Mouse (Mus musculus) stomach, postnatal 0 days (tissue): ENCODE data around the gene Pafah1b1.

Experiments used
- CTCF ChIP-seq: IDR thresholded peaks from 2 replicates; pipeline ENCODE4 v1.5.1; 2016; ENCODE audit warnings: antibody characterized with exemption, low read depth, mild to moderate bottlenecking, moderate library complexity
- EP300 ChIP-seq: optimal IDR thresholded peaks from 2 replicates; pipeline ENCODE3; 2016; ENCODE audit warnings: antibody characterized with exemption

DNA sequence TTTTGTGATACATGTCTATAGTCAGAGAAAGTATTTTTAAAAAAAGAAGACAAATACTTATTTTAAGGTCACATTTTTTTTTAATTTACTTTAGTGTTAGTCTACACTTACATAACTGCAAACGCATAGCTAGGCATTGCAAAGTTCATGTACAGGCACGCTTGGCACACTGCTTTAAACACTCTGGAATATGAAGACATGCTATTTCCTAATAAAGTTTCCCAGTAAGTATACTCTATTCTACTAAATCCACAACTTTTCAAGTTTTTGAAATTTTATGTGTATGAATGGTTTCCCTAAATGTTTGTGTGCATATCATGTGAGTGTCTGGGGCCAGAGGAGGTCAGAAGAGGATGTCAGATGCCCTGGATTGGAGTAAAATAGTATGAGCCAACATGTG, 20.4 kb downstream of the Pafah1b1 start:
- TF ChIP-seq CTCF (no peak), EP300 (no peak)
